Mouse (Mus musculus): ENCODE data around the gene Ndufs2.
"Not testable (repeated sequence)": the region's sequence is repeated elsewhere in the genome, so short reads cannot be mapped to it uniquely, and the experiment has no call there.

- TF ChIP-seq MAX (IDR thresholded peaks at IDR 0.05); CTCF (IDR thresholded peaks at IDR 0.05; ENCODE audit: control insufficient read depth, insufficient read depth, insufficient read length); CEBPB (IDR thresholded peaks at IDR 0.05; ENCODE audit: low read depth); USF1 (IDR thresholded peaks at IDR 0.05; ENCODE audit: low read depth): not testable (repeated sequence)
These were observed 9.2 kb downstream of the Ndufs2 start for GRCm38 (mm10) chr1:171241952-171242351.

All from C2C12 (cell line).